Mouse (Mus musculus) gastrocnemius, adult 2 months (tissue): ENCODE measurements around the gene Yjefn3. TPM values are rescaled to one million over a fixed set of nuclear protein-coding genes. Genes with fewer than 3 reads are reported as not detected.
A peak's percentile ranks its signal among the peaks of the same experiment; 100 is the strongest.

Source experiments
- DNase-seq: peaks from one replicate; pipeline ENCODE4 v3.0.0; 2022
- H3K27ac ChIP-seq: fragments of 200-600 bp; 2 replicates; pipeline ENCODE4 v1.8.1; 2022; ENCODE audit warnings: mild to moderate bottlenecking
- H3K4me3 ChIP-seq: fragments of 200-600 bp; 2 replicates; pipeline ENCODE4 v1.8.1; 2022; ENCODE audit warnings: mild to moderate bottlenecking, moderate library complexity
- CTCF ChIP-seq: fragments of 200-600 bp; IDR thresholded peaks from 2 replicates; pipeline ENCODE4 v1.8.1; 2022; ENCODE audit warnings: antibody characterized with exemption, mild to moderate bottlenecking, moderate library complexity
- intact Hi-C: fragments of 180-260 bp; cut with DNase I; formaldehyde crosslinking; loops from one replicate; pipeline ENCODE4 v1.15.1; 2025
- total RNA-seq, 2 experiments: library from RNA; stranded (reverse); gene quantifications; 2 replicates each; pipeline ENCODE4 v1.2.3; 2021

The Yjefn3 gene
- total RNA-seq, 2 experiments from 2014 or later = 9.5 to 14.5 TPM

GRCm38 (mm10) chr8:69903063-69903542 lies 591 bp upstream of the Yjefn3 start:
- intact Hi-C loops = no loop called here
- no peak for TF ChIP-seq CTCF
- DNase-seq = peak; percentile 99
- Histone ChIP-seq H3K27ac (peak overlapping the region; percentile 99), H3K4me3 (peak overlapping the region; percentile 92)

GRCm38 (mm10) chr8:69901484-69902162 lies 889 bp downstream of the Yjefn3 start:
- peak overlapping the region; percentile 99 for H3K27ac ChIP-seq
- peak; percentile 97 for DNase-seq
- intact Hi-C loops = no loop called here
- H3K4me3 ChIP-seq = peak overlapping the region; percentile 92
- TF ChIP-seq CTCF = peak; percentile 80

GRCm38 (mm10) chr8:69900895-69901451 lies 1.5 kb downstream of the Yjefn3 start:
- peak overlapping the region; percentile 92 for H3K4me3 ChIP-seq
- peak overlapping the region; percentile 99 for H3K27ac ChIP-seq
- intact Hi-C loops = no loop called here
- no peak for TF ChIP-seq CTCF
- DNase-seq = no peak

GRCm38 (mm10) chr8:69899876-69900275 lies 2.6 kb downstream of the Yjefn3 start:
- intact Hi-C loops = no loop called here
- no peak for TF ChIP-seq CTCF
- no peak overlapping the region for H3K27ac ChIP-seq
- peak overlapping the region; percentile 92 for H3K4me3 ChIP-seq
- DNase-seq = no peak

- no peak for DNase-seq
- intact Hi-C loops = no loop called here
- Histone ChIP-seq H3K4me3 (peak overlapping the region; percentile 5), H3K27ac (peak overlapping the region; percentile 63; the same call in 1 of the 2 replicates)
- no peak for TF ChIP-seq CTCF
These were observed 4.7 kb downstream of the Yjefn3 start for GRCm38 (mm10) chr8:69897857-69898256.

GRCm38 (mm10) chr8:69895772-69896451 lies 6.6 kb downstream of the Yjefn3 start:
- no peak for TF ChIP-seq CTCF
- peak overlapping the region; percentile 63 for H3K27ac ChIP-seq
- intact Hi-C loops = no loop called here

GRCm38 (mm10) chr8:69894836-69895332 lies 7.6 kb downstream of the Yjefn3 start:
- intact Hi-C loops = no loop called here
- TF ChIP-seq CTCF = no peak
- H3K4me3 ChIP-seq = no peak overlapping the region
- DNase-seq = no peak
- H3K27ac ChIP-seq = peak overlapping the region; percentile 63; the same call in 1 of the 2 replicates

More at GRCm38 (mm10) chr8:69895772-69896451, 6.6 kb downstream of the Yjefn3 start:
- 0 out of 2 replicates have a peak overlapping the region, but pooled peaks have one; percentile 11 for H3K4me3 ChIP-seq
- no peak for DNase-seq

GRCm38 (mm10) chr8:69893863-69894262 lies 8.6 kb downstream of the Yjefn3 start:
- Histone ChIP-seq H3K27ac (no peak overlapping the region), H3K4me3 (no peak overlapping the region)
- DNase-seq = peak; percentile 70
- intact Hi-C loops = no loop called here
- peak; percentile 65 for TF ChIP-seq CTCF

- Histone ChIP-seq H3K27ac (no peak overlapping the region), H3K4me3 (no peak overlapping the region)
- no peak for DNase-seq
- TF ChIP-seq CTCF = peak; percentile 71
- intact Hi-C loops = loop anchor here (1.0 kb wide), 1 partner anchor 17 kb away; no protein-coding TSS in a partner anchor
These were observed 11.7 kb downstream of the Yjefn3 start for GRCm38 (mm10) chr8:69890813-69891241.

GRCm38 (mm10) chr8:69888902-69889301 lies 13.6 kb downstream of the Yjefn3 start:
- Histone ChIP-seq H3K27ac (peak overlapping the region; percentile 62), H3K4me3 (peak overlapping the region; percentile 72)
- DNase-seq = no peak
- intact Hi-C loops = no loop called here
- no peak for TF ChIP-seq CTCF

- peak; percentile 67 for DNase-seq
- Histone ChIP-seq H3K27ac (peak overlapping the region; percentile 62), H3K4me3 (peak overlapping the region; percentile 72)
- intact Hi-C loops = no loop called here
- no peak for TF ChIP-seq CTCF
These were observed 14.2 kb downstream of the Yjefn3 start for GRCm38 (mm10) chr8:69888244-69888866.
